Mouse (Mus musculus) naive thymus-derived CD4-positive, alpha-beta T cell, adult 2 months (primary cell): ENCODE measurements around the gene Elk4.

ENCODE experiments used
- DNase-seq: peaks from one replicate; pipeline ENCODE4 v3.0.0-alpha.2; 2011; ENCODE audit warnings: low read depth

The Elk4 gene

GRCm38 (mm10) chr1:132007282-132007815 is at the start of gene Elk4:
Elk4 (plus strand) TSS chr1:132007607.
- DNase-seq: peak; percentile 95

- DNase-seq: no peak
Observed at GRCm38 (mm10) chr1:131961004-131961403, 46.4 kb upstream of the Elk4 start.

- no peak for DNase-seq
Observed at GRCm38 (mm10) chr1:131962606-131963084, 44.8 kb upstream of the Elk4 start, which contains the start of gene Slc45a3. Slc45a3 (plus strand) TSS chr1:131962967.

GRCm38 (mm10) chr1:131963085-131963951 is 44.1 kb upstream of the Elk4 start:
- no peak for DNase-seq

- no peak for DNase-seq
Observed at GRCm38 (mm10) chr1:131964100-131964499, 43.3 kb upstream of the Elk4 start.

GRCm38 (mm10) chr1:131964580-131964979 is 42.8 kb upstream of the Elk4 start:
- no peak for DNase-seq

GRCm38 (mm10) chr1:131965818-131966217 is 41.6 kb upstream of the Elk4 start:
- DNase-seq: no peak

GRCm38 (mm10) chr1:131967336-131967735 is 40.1 kb upstream of the Elk4 start:
- no peak for DNase-seq

- DNase-seq: no peak
Observed at GRCm38 (mm10) chr1:131968556-131968955, 38.9 kb upstream of the Elk4 start.

GRCm38 (mm10) chr1:131968983-131969382 is 38.4 kb upstream of the Elk4 start:
- DNase-seq: no peak

GRCm38 (mm10) chr1:131969825-131970224 is 37.6 kb upstream of the Elk4 start:
- no peak for DNase-seq

- no peak for DNase-seq
Observed at GRCm38 (mm10) chr1:131970322-131970660, 37.1 kb upstream of the Elk4 start.

- no peak for DNase-seq
Observed at GRCm38 (mm10) chr1:131970661-131971520, 36.5 kb upstream of the Elk4 start.

GRCm38 (mm10) chr1:131971771-131972497 is 35.5 kb upstream of the Elk4 start:
- no peak for DNase-seq

GRCm38 (mm10) chr1:131972498-131973334 is 34.7 kb upstream of the Elk4 start:
- no peak for DNase-seq

GRCm38 (mm10) chr1:131973991-131974390 is 33.4 kb upstream of the Elk4 start:
- DNase-seq: no peak

- no peak for DNase-seq
Observed at GRCm38 (mm10) chr1:131976886-131977285, 30.5 kb upstream of the Elk4 start.

GRCm38 (mm10) chr1:131980471-131980870 is 26.9 kb upstream of the Elk4 start:
- DNase-seq: no peak

GRCm38 (mm10) chr1:131981378-131982013 is 25.9 kb upstream of the Elk4 start:
- peak; percentile 79 for DNase-seq

GRCm38 (mm10) chr1:131982907-131983306 is 24.5 kb upstream of the Elk4 start:
- peak; percentile 89 for DNase-seq
